Comparison of ENCODE assay signal across 8 mouse cellular contexts in genomic region chr11:119547183-119547921, GRCm38 (mm10). TPM values are rescaled to one million over a fixed set of nuclear protein-coding genes. Genes with fewer than 3 reads are reported as not detected.
DNase-seq lines count a peak whose midpoint lies in the region; ATAC-seq lines count a peak whose summit lies in the region.

Gene Nptx1 (minus strand): TSS chr11:119547753.

- WGBS in hindbrain, embryonic 12.5 days: under 1% methylated on average over 74 of the region's 90 CpGs
- 0% methylated on average over 90 of the region's 90 CpGs for WGBS in limb, embryonic 10.5 days
- under 1% methylated on average over 90 of the region's 90 CpGs for WGBS in neural tube, embryonic 12.5 days

- H3K4me1 ChIP-seq in hindbrain, embryonic 12.5 days: peaks cover 85% of the 10 kb centered on the region
- H3K4me1 ChIP-seq in limb, embryonic 10.5 days: peaks cover 44% of the 10 kb centered on the region
- peaks cover 72% of the 10 kb centered on the region for H3K4me1 ChIP-seq in neural tube, embryonic 12.5 days

- peaks cover 98% of the 10 kb centered on the region for H3K27me3 ChIP-seq in hindbrain, embryonic 12.5 days
- H3K27me3 ChIP-seq in limb, embryonic 10.5 days (ENCODE audit: low read depth, poor library complexity, severe bottlenecking): peaks cover 100% of the 10 kb centered on the region
- H3K27me3 ChIP-seq in neural tube, embryonic 12.5 days (replicated peaks): peaks cover 83% of the 10 kb centered on the region

- H3K36me3 ChIP-seq in hindbrain, embryonic 12.5 days: no peaks in the 10 kb centered on the region
- no peaks in the 10 kb centered on the region for H3K36me3 ChIP-seq in limb, embryonic 10.5 days
- 0 out of 2 replicates have a peak, but pooled peaks cover 2% of the 10 kb centered on the region for H3K36me3 ChIP-seq in neural tube, embryonic 12.5 days

- peak within 1 kb of the TSS; percentile 66 for H3K4me3 ChIP-seq in hindbrain, embryonic 12.5 days
- H3K4me3 ChIP-seq in limb, embryonic 10.5 days: peak within 1 kb of the TSS; percentile 61
- peak within 1 kb of the TSS; percentile 64 for H3K4me3 ChIP-seq in neural tube, embryonic 12.5 days

- peak within 1 kb of the TSS; percentile 64 for H3K27ac ChIP-seq in hindbrain, embryonic 12.5 days
- H3K27ac ChIP-seq in limb, embryonic 10.5 days: peak within 1 kb of the TSS; percentile 65; the same call in 1 of the 2 replicates
- no peak within 1 kb of the TSS for H3K27ac ChIP-seq in neural tube, embryonic 12.5 days

- H3K9ac ChIP-seq in hindbrain, embryonic 12.5 days: peak within 1 kb of the TSS; percentile 85
- peak within 1 kb of the TSS; percentile 77 for H3K9ac ChIP-seq in neural tube, embryonic 12.5 days

- peak; percentile 53 for ATAC-seq in hindbrain, embryonic 12.5 days (ENCODE audit: low FRiP score)
- peak; percentile 56; the same call in 1 of the 2 replicates for ATAC-seq in neural tube, embryonic 12.5 days (ENCODE audit: low FRiP score, low read depth)

- H3K4me2 ChIP-seq in hindbrain, embryonic 12.5 days (replicated peaks): peak within 1 kb of the TSS; percentile 98
- peak within 1 kb of the TSS; percentile 98 for H3K4me2 ChIP-seq in neural tube, embryonic 12.5 days (replicated peaks)

- DNase-seq in kidney, adult 18-20 months: peak; percentile 29
- DNase-seq in kidney, adult 9 months: no peak
- peak; percentile 57 for DNase-seq in Muller cell, postnatal 12 days (ENCODE audit: inconsistent ontology term)
- DNase-seq in embryo, embryonic 10.5 days (ENCODE audit: low spot score): peak; percentile 47
- peak; percentile 75 for DNase-seq in limb, embryonic 10.5 days (ENCODE audit: low spot score)
- DNase-seq in urinary bladder, postnatal 4 days (ENCODE audit: low spot score in 2 of 2): no peak

- H3K9me3 ChIP-seq in hindbrain, embryonic 12.5 days (replicated peaks): no peaks in the 10 kb centered on the region
- no peaks in the 10 kb centered on the region for H3K9me3 ChIP-seq in limb, embryonic 10.5 days (replicated peaks)
- no peaks in the 10 kb centered on the region for H3K9me3 ChIP-seq in neural tube, embryonic 12.5 days

RNA-seq across cellular contexts. Expression of gene Nptx1, which starts in this region (rescaled TPM):
- polyA plus RNA-seq in hindbrain, embryonic 12.5 days (2016; fragmentation: Nextera tagmentation; extraction: Ambion mirVana): 14.8 and 15.2 TPM in 2 replicates
- polyA plus RNA-seq in limb, embryonic 10.5 days (2016; fragmentation: Nextera tagmentation; extraction: Ambion mirVana): 0.25 and 0.36 TPM in 2 replicates
- 14.8 and 16.1 TPM in 2 replicates for polyA plus RNA-seq in neural tube, embryonic 12.5 days (2016; fragmentation: Nextera tagmentation; extraction: Ambion mirVana)

Comparison
In these comparisons a context has a peak if more than half of its experiments do, and no peak if none do; other contexts are left out.
1. RNA of gene Nptx1 (polyA plus RNA-seq): 14.8 to 16.1 TPM in neural tube, embryonic 12.5 days and 14.8 to 15.2 TPM in hindbrain, embryonic 12.5 days; 0.25 to 0.36 TPM in limb, embryonic 10.5 days; every median in the first group is over 10 times any median in the second.
2. DNase-seq: peak in kidney, adult 18-20 months (single experiment), Muller cell, postnatal 12 days (single experiment) and embryo, embryonic 10.5 days (single experiment); none in kidney, adult 9 months (single experiment) and urinary bladder, postnatal 4 days (0 of 2).
3. Peak in DNase-seq, H3K4me3 ChIP-seq and H3K27ac ChIP-seq in limb, embryonic 10.5 days; RNA of the gene not detected or under 1 TPM.
4. Peak in every context shown above with its lines, with median percentiles within 50 percentile points of each other: H3K4me3 ChIP-seq.